Mouse (Mus musculus) CD4-positive helper T cell, adult 2 months (primary cell): ENCODE measurements around the gene Ubac2.

Source experiments
- DNase-seq: peaks from one replicate; pipeline ENCODE4 v3.0.0-alpha.2; 2012; ENCODE audit warnings: low read depth, missing footprints, low spot score

The Ubac2 gene

DNA sequence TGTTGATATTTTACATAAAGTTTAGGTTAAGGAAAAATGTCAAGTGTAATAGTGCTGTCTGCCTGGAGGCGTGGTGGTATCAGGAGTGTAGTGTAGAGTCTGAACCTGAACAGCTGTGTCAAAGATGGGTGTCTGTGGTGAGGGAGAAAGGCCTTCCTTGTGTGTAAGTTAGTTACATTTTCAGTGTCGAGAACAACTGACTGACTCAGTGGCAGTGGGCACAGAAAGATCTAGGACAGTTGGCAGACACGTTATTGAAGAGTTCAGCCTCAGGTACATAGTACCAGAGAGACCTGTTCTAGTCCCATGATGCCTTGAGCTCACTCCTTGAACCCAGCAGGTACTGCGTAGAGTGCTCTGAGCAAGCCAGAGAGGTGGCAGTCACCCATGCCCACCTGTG, 87.0 kb downstream of the Ubac2 start:
- peak; percentile 57 for DNase-seq

DNA sequence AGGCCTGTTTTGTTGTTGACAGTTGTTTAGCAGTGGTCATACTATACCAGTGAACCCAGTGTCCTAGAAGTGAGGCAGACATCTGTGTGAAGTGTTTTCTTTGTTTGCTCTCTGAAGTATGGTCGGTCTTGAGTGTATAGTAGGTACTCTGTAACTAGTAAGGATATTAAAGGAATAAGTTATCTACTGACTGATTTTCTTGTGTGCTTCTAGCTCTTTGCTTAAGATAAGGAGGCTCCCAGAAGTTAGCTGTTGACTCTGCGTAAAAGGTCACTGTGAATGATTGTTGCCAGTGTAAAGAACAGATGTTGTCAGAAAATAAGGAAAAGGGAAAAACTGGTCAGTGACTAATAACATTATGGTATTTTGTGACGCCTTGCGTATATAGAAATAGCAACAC, 88.7 kb downstream of the Ubac2 start:
- DNase-seq: no peak

DNA sequence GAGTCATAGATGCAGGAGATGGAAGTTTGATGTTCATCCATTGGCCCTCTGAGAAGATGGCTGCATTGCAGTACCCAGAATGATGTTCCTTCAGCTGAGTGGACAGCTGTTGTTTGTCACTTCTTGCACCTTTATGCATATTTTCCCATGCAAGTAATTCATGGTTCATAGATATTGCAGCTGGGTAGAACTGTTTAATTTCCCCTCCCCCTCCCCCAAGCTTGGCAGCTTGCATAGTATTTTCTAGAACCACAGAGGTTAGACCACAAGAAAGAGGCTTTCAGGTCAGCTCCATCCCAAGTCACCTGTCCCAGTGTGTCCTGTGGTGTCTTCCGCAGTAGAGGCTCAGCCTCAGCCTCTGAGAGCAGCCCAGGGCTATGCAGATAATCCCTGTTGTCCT, 92.0 kb downstream of the Ubac2 start:
- peak; percentile 20 for DNase-seq

DNA sequence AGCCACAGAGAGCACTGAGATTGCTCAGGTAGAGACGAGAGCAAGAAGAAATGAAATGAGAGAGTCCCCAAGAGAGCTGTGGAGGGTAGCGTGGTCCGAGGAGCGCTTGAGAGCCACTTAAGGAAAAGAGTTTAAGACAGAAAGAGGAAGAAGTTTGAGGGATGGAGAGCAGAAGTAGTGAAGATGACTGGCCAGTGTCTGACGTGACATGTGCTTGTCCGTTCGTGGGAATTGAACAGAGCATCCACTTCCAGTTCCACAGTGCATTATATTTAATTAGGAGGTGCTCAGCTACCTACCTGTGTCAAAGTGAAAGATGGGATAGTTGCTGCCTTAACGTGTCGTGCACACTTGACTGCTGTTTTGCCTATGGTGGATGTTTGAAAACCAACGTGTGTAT, 94.7 kb downstream of the Ubac2 start:
- DNase-seq: no peak

DNA sequence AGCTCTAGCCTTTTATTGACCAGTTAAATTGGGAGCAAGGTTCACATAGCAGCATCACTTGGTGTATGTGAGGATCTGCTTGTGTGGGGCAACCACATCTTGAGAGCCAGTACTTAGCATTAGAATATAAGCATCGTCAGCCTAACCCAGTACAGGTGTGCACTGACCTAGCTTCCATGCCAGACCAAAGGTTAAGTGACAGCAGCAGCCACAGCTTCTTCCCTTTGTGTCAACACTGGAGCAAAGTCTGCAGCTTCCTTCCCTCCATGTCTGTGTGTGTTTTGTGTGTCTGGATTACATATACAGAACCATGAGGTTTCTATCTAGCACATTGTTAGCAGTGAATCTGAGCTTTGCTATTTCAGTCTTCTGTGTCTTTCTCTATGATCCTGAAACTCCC, 103.1 kb downstream of the Ubac2 start:
- no peak for DNase-seq

DNA sequence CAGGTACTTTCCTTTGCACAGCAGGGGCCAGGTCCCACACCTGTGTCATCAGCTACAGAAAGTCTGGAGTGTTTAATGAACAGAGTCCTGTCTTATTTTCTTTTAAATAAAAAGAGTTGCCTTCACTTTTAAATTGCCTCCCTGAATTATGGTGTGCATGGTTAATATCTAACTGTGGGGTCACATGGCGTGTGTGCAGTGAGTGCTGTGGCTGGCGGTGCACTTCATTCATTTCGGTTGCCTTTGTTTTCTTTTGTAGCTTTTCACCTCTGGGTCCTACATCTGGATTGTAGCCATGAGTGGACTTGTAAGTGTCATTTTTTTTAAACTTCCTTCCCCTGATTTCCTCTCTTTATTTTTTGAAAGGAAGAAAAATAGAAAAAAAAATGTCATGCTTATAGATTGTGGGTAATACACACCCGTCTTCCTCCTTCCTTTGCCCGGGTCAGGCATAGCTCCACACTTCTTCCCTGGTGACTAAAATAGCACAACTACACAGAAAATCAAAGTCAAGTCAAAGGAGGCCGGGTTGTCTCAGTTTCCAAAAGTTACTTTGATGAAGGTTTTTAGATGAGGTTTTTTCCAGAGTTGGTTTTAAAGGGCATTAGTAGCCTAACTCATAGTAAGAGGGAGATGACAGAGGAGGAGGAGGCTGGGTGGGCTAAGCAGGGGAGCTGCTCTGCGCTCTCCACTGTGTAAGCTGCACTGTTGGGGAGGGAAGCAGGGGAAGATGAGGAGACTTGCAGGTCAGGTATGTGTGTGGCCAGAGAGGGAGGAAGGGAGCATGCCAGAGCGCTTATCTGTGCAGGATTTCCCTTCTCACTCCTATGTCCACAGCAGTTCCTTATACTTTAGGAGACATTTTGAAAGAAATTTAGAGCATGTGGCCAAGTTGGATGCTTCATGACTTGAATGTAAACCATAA, 104.9 kb downstream of the Ubac2 start:
- no peak for DNase-seq

DNA sequence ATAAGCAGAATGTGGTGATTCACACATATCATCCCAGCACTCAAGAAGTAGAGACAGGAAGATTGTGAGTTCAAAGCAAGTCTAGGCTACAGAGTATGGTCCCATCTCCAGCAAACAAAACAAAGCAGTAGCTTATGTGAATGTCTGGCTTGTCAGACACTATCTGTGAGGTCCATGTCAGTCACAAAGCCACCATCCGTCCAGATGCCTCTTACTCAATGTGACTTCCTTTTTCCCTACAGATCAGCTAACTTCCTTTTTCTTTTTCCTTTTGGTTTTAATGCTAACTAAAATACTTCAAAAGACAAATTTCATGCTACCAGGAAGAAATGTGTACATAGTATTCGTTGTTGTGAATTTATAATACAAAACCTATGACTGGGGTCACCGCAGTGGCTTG, 107.1 kb downstream of the Ubac2 start:
- no peak for DNase-seq

DNA sequence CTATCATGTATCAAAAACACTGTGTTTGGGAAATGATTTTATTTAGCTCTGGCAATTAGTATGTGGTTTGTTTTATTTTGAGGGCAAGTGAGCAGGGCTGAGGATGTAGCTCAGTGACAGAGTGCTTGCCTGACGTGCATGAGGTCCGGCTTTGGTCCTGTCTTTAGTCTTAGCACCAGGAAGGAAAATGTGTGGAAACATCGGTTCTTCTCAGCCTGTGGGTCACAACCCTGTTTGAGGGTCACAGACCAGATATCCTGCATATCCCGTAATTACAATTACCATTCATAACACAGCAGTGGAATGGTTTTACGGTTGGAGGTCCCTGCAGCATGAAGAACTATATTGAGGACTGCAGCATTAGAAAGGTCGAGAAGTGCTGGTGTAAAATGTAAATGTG, 107.6 kb downstream of the Ubac2 start:
- no peak for DNase-seq

DNA sequence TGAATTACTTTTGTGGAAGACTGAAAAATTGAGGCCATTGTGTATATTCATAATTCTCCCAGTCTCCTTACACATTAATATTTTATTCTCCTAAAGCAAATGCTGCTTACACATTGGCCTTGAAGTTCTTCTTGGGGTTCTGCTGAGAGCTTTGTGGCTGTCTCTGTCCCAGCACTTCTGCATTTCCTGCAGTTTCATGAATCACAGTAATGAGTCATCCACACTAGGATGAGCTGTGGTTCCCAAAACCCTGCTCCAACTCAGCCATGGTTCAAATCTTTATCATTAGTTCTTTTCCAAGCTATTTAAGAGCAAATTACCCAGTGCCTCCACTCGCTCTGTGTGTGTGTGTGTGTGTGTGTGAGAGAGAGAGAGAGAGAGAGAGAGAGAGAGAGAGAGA, 108.9 kb downstream of the Ubac2 start:
- peak; percentile 62 for DNase-seq

DNA sequence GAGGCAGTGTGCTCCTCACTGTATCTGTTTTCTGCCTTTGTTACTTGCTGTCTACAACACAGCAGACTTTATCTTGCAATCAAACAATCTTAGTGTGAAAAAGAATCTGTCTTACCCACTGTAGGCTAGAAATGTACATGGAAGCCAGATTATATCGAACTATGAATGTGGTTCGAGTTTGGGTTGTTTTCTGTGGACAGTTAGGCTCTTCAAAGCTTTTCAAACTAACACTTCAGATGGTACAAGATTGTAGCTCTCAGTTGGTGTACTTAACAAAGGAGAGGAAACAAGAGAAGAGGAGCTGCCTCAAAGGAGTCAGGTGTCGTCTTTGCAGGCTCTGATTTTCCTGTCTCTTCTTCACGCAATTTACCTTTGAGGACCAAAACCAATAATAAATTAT, 109.3 kb downstream of the Ubac2 start:
- DNase-seq: peak; percentile 83

DNA sequence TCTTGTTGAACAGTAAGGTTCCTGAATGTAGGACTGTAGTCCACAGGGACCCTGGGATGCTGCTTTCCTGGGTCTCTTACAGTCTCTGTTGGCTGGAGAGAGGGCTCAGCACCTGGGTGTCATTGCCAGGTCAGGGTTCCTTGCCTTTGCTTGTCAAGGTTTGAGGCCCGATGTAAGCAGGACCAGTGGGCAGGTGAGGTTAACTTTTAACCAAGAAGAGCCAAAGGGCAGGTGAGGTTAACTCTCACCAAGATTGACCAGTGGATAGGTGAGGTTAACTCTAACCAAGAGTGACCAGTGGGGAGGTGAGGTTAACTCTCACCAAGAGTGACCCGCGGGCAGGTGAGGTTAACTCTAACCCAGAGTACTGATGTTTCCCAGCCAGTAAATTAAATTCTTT, 110.9 kb downstream of the Ubac2 start:
- no peak for DNase-seq

DNA sequence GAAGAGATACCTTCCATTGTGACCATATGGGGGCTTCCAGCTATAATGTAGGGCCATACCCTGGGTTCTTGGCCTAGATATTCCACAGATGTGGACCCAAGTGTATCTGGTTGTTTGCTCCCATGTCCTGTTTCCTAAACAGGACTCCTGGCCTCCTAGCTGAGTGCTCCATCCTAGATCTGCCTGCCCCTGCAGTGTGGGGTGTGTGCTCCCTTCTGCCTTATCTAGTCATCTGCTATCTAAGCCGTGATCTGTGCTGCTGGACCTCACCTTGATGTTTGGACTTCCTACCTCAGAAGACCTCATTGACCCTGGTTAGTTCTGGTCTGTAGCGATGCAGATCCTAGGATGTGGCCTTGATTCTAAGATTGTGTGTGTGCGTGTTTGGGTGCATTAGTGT, 111.4 kb downstream of the Ubac2 start:
- DNase-seq: peak; percentile 51

DNA sequence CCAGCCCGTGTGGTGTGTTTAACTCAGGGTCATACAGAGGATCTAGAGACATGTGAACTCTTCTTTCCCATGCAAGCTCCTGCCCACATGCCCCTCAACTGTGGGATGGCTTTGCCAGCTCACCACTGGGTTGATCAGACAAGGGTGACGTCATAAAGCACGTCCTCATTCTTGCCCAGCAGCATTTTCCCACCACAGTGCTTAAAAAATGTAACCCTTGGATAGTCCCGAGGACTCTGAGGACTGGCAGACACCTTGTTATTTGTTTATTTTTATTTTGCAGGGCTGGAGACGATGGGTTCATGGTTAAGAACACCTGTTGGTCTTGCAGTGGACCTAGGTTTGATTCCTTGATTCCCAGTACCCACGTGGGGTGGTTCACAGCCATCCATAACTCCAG, 112.5 kb downstream of the Ubac2 start:
- DNase-seq: peak; percentile 30

DNA sequence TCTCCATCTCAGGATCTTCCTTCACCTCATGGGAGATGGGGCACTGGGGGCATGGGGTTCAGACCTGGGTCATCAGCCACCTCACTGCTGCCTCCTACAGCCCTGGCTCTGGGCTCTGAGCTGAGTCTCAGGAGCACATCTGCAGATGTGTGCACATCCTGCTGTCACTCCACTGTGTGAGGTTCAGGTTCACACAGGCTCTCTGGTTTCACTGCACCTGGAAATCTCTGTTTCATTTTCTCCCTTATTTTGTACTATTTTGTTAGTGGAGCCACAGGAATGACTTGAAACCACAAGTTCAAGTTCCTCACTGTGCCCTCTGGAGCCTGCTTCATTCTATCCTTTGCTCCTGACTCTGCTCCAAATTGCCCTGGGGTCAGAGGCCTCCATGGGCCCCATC, 113.5 kb downstream of the Ubac2 start:
- peak; percentile 66 for DNase-seq

DNA sequence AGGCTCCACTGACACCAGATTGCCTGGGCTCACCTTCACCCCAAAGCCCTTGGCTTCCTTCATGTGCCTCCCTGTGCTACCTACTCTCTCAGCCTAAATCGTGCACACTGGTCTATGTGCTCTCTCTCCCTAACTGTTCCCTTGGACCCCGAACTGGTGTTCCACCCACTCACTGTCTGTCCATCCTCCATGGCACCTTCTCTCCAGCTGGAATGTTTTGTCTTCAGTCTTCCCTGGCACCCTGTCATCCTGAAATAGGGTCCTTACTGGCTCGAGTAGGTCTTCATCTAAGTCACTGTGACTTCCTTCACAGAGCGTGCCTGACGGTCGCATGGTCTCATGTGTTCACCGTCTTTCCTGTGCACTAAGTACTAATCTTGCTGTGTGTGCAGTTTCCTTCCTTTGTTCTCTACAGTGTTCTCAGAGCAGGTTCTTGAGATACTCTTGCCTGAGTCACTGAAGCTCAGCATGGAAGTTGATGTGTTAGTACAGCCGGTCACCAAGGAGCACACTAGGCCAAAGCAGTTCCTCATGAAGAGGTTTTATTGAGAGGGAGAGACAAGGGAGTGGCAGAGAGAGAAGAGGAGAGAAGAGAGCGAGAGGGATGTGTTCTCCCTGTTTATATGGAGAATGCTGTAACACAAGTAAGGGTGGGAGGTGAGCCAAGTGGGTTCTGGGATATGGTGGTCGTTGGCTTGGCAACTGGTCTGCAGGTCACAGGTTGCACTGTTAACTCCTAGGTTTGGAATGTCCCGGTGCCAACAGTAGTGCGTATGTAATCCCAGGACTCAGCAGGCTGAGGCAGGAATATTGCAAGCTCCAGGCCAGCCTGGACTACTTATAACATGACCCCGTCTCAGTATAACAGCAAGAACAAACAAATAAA, 114.2 kb downstream of the Ubac2 start:
- peak; percentile 84 for DNase-seq

DNA sequence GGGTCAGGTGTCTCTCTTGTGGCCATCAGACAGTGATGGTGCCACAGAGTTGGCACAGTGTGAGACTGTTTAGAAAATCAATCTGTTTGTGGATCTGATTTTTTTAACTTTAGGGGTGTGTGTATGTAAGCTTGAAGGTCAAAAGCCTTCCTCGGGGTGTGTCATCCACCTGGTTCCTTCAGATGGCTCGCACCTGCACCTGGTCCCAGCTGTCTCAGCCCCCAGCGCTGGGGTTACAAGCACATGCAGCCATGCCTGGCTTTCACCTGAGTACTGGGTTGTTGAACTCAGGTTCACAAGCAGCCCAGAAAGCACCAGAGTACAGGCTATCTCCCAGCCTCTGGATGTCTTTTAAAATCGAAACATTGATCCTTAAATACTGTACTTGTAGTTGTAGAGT, 115.2 kb downstream of the Ubac2 start:
- no peak for DNase-seq

DNA sequence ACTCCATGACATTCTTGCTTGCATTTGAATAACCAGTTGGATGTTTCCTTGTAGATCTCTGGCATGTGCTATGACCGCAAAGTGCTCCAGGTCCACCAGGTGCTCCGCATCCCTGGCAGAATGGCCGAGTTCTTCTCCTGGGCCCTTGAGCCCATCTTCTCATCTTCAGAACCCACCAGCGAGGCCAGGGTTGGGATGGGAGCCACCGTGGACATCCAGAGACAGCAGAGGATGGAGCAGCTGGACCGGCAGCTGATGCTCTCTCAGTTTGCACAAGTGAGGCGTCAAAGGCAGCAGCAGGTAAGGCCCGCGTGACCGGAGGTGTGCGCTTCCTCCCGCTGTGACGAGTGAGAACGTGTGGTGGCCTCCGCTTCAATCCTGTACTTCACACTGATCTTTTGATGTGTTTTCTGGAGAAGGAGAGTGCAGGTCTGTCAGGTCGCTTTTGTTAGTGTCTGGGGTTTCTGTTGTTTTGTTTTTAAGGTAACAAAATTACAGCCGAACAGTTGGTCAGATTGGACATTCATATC, 115.8 kb downstream of the Ubac2 start:
- peak; percentile 82 for DNase-seq

DNA sequence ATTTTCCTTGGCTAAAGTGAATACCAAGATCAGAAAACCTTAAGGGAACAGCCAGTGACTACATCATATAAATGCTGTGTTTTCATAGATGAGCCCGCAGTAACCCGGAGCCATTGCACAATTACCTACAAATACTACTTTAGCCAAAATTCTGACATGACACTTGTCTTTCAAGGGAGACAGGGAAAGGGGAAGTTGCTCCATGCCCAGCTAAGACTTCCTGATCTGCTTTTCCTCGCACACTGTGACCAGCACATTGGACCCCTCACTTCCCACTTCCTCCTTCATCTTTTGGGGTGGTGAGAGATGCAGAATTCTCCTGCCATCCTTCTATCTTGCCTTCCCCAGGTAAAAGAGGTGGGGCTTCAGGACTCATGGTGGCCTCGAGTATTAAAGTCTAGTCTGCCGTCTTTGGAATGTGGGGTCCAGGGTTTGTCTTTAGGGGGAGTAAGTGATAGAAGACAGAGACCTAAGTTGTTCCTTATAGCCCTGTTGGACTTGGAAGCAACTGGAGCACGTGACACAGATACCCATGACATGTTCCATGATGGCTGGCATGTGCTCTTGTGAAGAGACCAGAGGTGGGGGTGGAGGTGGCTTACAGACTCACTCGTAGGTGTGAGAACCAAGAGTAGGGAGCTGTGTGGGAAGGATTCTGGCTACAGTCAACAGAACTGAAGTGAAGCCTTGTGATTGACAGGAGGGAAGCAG, 116.6 kb downstream of the Ubac2 start:
- peak; percentile 62 for DNase-seq

DNA sequence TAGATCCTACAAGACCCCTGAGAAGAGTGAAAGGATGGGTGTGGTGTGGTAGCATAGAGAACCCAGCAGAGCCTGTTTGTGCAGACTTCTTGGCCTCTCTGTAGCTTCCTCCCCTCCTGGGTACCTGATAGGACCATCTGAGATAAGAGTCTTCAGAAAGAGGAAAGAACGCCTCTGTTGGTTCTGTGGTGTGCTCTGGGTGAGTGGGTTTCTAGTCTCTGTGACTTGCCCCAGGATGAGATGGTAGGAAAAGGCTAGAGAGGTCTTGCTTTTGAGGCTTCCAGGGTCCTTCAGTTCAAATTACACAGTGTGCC, 117.1 kb downstream of the Ubac2 start:
- DNase-seq: no peak

DNA sequence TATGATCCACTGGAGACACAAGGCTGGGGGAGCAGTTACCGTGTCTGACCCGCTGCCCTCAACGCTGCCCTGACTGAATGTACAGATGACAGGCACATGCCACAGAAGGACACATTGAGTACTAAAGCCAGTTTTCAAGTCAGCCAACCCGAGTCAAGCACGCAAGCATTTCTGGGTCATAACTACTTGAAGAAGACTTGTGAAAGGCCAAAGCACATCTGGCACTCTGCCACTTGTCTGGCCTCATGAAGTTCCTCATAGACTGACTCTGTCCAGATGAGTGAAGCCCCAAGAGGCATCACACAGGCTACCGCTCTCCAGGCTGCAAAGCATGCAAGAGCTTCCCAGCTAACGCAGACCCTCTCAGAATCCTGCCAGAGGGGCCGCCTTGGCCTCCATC, 118.4 kb downstream of the Ubac2 start:
- no peak for DNase-seq

DNA sequence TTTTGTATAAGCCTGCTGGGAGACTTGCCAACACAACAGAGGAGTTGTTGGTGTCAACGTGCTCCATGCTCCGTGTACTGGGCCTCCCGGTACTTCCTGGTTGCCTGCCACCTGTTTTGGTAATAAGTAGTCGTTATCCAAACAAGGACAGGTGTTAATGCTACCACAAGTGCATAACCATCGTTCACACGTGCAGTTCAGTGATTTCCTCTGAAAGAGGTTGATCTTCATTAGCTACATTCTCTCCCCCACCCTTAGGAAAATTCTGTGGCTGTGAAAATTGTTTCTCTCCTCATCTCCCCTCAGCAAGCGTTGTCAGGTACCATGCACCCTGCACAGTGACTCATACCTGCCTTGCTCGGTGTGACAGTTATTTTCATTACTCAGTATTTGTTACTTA, 121.0 kb downstream of the Ubac2 start:
- peak; percentile 70 for DNase-seq
